Mouse (Mus musculus): ENCODE measurements around the gene Yipf1.
A peak's percentile ranks its signal among the peaks of the same experiment; 100 is the strongest.

Yipf1 gene

DNA sequence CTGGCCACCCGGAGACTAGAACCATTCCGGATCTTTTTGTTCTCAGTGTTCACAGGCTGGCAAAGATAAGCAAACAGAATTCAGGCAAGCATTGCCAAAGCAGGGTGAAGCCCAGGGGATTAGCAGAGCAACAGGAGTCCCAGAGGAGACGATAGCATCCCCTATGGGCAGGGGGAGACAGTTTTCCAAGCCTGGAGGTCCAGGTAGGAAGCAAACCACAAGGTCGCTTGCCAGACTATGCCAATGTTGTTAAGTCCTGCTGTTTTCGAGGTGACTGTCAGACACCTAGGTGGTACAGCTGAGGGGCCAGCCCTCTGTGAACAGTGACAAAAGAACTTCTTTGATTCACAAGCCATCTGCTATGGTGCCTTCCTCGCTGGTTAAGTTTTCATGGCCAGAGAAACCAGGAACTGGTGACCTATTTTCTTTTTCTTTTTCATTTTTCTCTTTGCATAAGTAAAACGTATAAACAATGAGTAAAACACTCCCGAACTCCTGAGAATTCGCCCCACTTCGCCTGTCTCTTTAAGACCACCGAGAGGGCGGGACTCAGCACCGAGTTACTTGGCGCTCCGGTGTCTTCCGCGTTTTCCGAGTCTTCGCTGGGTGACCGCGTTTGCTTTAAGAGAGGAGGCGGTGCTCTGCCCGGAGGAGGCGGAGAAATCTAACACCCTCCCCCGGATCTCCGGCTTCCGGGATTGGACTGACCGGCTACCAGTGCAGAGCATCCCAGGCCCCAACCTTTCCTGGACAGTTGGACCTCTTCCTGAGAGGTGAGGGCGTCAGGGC lies at the start of gene Yipf1:
TSS of gene Yipf1 (plus strand) at position 674 of the 789 bp plus-strand sequence.
- DNase-seq (ENCODE audit: low spot score in 2 of 2), result peak; percentile 89 to 92

DNA sequence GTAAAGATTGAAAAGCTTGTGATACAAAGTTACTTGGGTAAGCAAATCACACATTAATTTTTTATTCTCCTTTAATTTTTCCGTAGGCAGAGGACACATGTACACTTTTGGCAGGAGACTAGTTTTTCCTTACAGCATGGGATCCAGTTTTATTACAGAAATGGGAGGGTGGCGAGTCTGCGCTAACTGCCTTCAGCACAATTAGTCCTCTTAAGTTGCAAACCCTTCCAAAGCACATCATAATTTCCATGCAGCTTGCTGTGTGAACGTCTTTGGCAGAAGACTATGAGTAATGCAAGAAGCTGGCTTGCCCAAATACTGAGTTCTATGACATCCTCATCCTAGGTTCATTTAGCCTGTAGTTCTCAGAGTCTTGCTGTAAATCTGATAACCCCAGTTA lies 40.5 kb upstream of the Yipf1 start:
- no peak for DNase-seq (ENCODE audit: low spot score in 2 of 2)

DNA sequence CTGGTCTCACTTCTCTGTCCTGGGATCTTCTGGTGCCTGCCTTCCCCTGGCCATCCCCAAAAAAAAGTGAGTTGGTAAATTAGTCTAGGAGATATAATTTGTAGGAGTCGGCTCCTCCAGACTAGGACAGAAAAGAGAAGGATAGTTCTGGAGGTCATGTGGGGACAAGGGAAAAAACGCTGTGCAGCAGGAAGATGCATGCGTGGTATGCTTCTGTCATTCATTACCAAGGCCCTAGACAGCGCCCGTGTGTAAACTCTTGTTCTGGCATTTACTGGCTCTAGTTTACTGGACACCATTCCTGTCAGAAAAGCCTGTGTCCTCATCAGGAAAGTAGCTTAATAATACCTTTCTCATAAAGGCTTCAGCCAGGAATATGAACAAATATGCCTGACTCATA lies 39.7 kb upstream of the Yipf1 start:
- DNase-seq (ENCODE audit: low spot score in 2 of 2), result no peak

DNA sequence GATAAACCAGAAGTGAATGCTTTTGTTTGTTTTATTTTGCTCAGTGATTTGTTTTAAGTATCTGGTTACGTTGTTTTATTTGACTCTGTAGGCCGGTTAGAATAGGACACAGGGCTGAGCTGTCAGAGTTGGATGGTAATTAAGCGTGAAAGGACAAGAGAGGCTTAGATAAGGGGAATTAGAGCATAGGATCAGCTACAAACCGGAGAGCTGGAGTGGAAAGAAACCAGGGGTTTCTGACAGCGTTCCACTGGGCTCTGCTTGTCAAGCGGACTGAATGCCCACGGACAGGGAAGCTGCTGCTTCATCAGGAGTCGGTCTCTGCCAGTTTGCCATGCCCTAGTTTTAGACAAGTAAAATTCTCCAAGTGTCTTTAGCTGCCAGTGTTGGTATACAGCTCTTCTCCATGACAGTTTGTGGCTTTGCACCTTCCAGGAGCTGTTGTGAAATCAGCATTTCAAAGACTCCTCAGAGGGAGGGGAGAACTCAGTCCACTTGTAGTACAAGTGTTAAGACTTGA lies 35.9 kb upstream of the Yipf1 start:
- DNase-seq (ENCODE audit: low spot score in 2 of 2), result no peak

DNA sequence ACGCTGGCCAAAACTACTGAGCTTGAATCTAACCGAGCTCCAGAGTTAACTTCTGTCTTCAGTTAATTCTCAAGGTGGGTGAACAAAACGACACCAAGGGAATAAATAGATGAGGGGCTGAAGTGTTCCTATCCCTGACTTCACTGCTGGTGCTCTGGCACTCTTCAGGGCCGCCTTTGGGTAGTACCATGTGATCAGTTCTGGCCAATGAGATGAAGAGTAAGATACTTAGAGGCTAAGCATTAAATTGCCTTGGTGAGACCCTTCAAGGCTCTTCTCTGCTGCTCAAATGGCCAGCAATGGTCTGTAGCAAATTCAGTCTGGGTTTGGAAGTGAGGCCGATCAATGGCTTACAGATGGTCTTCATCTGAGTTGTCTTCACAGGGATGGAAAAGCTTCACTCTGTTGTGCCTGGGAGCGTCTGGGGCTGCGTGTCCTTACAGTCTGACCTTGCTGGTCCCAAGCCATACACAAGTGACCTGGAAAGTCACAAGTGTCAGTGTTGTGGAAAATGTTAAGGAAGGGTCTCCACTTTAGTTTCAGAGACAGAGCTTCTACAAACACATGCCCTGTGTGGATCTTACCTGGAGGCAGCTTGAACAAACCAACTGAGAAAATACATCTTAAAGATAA lies 33.2 kb upstream of the Yipf1 start:
- DNase-seq (ENCODE audit: low spot score in 2 of 2), result no peak

DNA sequence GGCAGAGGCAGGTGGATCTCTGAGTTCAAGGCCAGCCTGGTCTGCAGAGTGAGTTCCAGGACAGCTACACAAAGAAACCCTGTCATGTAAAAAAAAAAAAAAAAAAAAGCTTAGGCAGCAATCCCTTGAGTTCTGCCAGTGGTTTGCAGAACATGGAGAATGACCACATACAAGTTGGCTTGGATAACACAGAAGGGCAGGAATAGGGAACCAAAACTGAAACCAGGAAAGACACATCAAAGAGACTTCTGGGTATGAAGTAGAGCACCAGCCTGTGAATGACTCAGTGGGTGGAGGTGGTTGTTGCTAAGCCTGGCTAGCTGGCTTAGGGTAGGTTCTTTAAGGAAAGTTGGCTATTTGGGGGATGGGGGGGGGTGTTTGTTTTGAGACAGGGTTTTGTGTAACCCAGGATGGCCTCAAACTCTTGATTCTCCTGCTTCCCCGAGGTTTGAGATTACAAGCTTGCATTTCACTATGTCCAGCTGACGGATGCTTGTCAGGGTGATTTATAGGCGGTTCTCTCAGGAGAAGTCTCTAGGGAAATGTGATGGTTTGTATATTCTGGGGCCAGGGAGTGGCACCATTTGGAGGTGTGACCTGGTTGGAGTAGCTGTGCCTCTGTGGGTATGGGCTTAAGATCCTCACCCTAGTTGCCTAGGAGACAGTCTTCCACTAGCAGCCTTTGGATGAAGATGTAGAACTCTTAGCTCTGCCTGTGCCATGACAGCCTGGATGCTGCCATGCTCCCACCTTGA lies 28.5 kb upstream of the Yipf1 start:
- DNase-seq (ENCODE audit: low spot score in 2 of 2), result no peak

DNA sequence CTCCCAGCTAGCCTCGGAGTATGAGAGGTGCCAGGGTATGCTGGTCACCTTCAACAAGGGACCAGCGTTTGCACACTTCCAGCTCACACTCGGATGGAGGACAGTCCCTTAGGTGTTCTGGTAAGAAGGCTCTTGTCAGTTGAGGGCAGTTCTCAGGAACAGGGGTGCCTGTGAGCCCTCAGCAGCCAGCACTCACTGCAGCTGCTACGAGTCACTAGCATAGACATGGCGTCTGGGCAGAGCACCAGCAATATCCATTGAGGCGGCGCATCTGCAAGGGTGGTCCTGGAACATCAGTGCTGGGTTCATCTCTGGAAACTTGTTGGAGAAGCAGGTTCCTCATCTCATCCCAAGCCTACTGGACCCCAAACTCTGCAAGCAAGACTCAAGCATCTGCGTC lies 27.8 kb upstream of the Yipf1 start:
- no peak for DNase-seq (ENCODE audit: low spot score in 2 of 2)

DNA sequence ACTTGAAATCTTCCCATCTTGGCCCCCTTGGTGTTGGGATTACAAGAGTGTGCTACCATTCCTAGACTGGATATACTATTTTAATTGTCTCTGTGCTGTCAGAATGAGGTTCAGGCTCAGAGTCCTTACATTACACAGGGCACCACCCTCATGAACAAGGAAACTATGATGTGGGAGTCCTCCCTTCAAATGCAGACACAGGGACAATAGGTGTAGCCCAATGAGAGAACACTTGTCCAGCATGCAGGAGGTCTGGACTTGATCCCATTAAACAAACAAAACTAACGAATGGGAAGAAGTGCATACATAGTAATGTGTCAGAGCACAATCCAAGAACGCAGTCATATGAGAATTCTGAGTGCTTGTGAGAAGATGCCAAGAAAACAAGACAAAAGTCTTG lies 26.6 kb upstream of the Yipf1 start:
- no peak for DNase-seq (ENCODE audit: low spot score in 2 of 2)

DNA sequence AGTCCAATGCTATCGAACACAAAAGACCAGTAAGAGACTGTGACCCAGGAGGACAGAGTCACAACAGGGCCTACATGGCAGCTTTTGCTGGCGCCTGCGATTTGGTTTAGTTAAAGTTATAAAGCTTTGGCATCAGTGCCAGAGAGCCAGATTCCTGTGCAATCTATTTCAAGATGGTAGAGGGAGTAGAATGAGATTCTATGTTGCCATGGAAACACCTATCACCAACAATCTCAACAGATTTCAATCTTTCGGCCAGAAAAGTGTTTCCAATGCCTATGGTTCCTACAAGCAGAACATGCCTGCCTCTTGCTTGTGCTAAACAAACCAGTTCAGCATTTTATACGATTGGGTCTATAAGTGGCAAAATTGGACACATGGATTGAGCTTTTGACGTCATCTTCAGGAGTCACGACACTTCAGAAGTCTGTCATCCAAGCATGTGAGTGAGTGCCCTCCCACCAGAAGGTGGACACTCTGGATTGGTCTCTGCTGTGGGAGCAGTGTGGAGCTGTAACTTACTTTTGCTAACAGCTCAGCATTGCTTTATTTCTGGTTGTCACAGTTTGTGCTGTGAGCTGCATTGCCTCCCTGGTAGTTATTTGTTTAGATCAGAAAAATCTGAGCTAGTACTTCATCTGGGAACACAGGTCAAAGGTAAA lies 22.4 kb upstream of the Yipf1 start:
- no peak for DNase-seq (ENCODE audit: low spot score in 2 of 2)

DNA sequence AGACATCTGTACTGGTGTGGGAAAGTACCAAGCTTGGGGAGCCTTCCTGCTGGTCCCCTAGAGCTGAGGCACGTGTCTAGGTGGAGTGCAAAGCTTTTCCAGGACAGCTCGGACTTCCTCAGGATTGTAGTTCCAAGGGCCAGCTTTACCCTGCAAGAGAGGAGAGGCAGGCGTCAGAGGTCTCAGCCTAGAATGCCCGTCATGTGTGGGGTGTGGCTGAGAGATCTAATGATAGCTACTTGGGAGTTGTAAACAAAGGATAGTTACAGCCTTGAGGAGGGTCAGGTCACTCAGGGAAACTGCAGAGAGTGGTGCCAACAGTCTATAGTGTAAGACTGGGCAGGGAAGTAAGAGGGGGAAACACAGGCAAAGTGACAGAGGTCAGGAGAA lies 21.9 kb upstream of the Yipf1 start:
- DNase-seq (ENCODE audit: low spot score in 2 of 2), result no peak

DNA sequence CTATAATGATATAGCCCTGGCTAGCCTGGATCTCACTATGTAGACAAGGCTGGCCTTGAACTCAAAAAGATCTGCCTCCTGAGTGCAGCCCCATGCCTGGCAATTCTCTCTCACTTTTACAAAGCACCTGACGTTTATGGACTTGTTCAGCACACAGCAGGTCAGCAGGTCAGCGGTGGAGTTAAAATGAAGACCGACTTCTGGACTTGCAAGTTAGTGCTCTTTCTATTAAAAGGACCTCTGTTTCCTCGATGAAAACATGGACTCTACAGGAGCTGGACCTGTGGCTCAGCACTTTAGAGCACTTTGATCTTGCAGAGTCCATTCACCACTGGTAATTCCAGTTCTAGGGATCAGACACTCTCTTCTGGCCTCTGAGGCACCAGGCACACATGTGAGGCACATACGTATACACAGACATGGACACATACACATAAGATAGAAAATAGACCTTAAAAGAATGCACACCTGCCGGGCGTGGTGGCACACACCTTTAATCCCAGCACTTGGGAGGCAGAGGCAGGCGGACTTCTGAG lies 16.0 kb upstream of the Yipf1 start:
- no peak for DNase-seq (ENCODE audit: low spot score in 2 of 2)

DNA sequence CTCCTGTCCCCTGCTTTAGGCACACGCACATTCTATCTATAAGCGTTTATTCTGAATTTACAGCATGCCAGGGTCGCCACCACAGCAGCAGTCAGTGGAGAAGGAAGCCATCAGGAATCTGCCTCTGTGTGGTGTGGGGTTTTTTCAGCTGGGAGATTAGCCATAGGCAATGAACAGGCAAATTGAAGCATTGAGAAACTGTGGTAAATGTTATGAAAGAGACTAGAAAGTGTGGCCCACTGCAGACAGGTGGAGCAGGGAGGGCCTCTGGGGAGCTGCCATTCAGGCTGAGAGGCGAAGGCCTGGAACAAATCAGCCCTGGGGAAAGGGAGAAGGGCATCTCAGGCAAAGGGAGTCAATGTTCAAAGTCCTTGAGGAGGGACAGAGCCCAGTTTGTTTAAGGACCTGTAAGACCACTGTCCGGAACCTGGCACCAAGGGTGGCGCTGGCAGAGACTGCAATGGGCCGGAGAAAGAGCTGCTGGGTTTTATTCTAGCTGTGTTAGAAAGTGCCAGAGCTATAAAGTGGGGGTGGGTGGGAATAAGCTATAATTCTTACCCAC lies 14.3 kb upstream of the Yipf1 start:
- no peak for DNase-seq (ENCODE audit: low spot score in 2 of 2)

DNA sequence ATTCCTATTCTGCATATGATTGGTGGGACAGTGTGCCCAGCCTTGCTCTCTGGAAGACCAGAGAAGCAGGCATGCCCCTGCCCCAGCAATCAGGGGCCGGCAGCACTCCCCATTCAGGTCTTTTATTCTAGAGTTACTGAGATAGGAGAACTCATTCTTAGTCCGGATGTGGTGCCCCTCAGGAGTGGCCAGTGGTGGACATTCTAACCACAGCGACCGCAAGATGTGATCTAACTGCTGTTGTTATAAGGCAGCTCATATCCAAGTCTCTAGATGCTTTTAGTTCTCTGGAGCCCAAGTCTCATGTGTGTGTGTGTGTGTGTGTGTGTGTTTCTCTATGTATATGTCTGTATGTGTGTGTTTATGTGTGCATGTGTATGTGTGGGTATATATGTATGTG lies 13.8 kb upstream of the Yipf1 start:
- no peak for DNase-seq (ENCODE audit: low spot score in 2 of 2)

DNA sequence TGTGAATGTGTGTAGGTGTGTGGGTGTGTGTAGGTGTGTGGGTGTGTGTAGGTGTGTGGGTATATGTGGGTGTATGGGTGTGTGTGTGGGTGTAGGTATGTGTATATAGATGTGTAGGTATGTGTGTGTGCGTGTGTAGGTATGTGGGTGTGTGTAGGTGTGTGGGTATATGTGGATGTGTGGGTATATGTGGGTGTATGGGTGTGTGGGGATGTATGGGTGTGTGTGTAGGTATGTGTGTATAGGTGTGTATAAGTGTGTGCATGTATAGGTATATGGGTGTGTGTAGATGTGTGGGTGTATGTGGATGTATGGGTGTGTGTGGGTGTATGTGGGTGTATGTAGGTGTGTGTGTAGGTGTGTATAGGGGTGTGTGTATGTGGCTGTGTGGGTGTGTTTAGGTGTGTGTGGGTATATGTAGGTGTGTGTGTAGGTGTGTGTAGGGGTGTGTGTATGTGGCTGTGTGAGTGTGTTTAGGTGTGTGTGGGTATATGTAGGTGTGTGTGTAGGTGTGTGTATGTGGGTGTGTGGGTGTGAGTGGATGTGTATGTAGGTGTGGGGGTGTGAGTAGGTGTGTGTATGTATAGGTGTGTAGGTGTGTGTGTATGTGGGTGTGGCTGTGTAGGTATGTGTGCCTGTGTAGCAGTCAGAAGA lies 13.1 kb upstream of the Yipf1 start:
- no peak for DNase-seq (ENCODE audit: low spot score in 2 of 2)

DNA sequence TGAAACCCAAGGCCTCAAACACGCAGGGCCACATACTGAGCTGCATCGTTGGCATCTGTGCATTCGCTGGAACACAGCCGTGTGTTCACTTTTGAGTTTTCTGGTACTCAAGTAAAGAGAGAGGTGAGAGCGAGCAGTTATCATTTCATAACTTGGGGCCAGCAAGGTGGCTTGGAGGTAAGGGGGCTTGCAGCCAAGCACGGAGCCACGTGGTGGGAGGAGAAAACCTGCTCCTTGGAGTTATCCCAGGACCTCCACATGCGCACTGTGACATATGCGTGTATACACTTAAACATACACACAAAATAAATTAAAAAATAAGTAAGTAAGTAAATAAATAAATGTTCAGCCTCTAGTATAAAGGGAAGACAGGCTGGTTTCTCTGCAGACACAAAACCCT lies 11.9 kb upstream of the Yipf1 start:
- DNase-seq (ENCODE audit: low spot score in 2 of 2), result no peak

DNA sequence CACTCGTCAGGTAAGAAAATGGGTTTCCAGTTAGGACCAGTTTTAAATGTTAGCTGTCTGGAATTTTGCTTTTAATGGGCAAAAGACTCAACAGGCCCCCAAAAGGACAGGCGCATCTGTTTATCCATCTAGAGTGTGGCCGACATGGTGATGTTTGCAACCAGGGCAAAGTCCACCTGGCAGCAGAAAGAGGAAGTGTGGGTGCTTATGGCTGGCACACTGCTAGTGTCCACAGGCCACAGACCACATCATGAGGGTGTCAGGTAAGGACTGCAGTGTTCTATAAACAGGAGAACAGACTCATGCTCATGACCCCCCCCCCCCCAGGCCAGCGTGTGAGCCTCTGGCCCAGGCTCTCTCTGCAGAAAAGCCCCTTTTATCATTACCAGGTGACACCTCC lies 11.3 kb upstream of the Yipf1 start:
- no peak for DNase-seq (ENCODE audit: low spot score in 2 of 2)

DNA sequence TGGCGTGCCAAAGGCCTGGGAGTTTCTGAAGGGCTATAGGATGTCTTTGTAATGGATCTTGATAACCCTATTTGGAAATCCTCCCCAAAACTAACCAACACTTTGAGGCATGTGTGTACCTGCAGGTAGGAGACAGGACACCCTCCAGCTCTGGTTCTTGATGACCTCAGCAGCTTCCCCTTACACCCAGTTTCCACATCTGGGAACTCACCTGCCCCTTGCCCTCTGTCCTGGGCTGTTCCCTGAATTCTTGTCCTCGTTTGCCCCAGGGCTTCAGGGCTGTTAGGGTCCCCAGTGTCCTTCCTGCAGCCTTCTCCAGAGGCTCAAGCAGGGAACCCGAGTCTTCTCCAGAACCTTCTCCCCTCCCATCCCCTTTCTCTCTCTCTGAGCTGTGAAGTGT lies 10.6 kb upstream of the Yipf1 start:
- DNase-seq (ENCODE audit: low spot score in 2 of 2), result no peak

DNA sequence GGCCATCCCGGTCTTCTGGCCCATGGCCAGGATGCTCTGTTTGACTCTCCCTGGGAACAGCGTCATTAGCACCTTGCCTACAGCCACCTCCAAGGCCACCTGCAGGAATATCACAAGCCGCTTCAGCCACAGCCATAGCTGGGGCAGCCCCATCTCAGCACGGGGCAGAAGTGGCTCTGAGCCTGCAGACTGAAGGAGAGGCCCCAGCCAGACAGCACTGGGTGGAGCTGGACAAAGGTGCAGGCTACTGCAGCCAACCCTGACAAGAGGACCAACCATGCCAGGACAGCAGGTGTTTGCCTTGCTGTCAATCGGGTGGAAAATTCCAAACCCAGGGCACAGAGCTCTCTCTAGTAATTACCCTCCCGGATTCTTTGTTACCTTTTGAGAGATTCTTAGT lies 7.2 kb upstream of the Yipf1 start, which contains the start of gene Dio1:
TSS of gene Dio1 (minus strand) at position 204 of the 400 bp plus-strand sequence.
- no peak for DNase-seq (ENCODE audit: low spot score in 2 of 2)

DNA sequence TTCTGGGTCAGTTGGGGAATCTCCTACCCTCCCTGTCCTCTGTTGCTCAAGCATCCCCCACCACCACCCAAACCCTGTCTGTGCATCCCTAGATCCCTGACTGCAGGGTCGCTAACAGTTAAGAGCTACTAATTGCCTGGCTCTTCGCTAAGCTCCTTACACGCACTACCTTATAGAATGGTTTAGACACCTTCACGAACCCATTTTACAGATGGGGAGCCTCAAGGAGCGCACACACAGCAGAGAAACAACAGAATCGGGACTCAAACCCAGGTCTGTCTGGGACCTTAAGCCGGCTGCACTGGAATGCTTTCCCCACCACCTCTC lies 279 bp downstream of the Yipf1 start:
- DNase-seq (ENCODE audit: low spot score in 2 of 2), result no peak

DNA sequence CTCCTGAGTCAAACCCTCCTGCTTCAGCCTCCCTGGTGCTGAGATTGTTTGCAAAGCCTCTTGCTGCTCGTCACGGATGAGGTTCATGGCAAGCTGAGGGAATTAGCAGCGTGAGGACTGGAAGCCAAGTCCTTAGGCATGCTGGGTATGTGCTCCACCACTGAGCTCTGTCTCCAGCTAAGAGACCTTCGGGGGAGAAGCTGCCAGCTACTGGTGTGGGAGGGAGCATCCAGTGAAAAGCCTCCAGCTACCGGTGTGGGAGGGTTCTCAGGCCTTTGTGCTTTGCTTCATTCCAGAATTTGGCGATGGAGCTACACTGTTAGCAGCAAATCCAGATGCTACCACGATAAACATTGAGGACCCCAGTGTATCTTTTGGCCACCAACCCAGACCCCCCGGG lies 4.5 kb downstream of the Yipf1 start:
- no peak for DNase-seq (ENCODE audit: low spot score in 2 of 2)

DNA sequence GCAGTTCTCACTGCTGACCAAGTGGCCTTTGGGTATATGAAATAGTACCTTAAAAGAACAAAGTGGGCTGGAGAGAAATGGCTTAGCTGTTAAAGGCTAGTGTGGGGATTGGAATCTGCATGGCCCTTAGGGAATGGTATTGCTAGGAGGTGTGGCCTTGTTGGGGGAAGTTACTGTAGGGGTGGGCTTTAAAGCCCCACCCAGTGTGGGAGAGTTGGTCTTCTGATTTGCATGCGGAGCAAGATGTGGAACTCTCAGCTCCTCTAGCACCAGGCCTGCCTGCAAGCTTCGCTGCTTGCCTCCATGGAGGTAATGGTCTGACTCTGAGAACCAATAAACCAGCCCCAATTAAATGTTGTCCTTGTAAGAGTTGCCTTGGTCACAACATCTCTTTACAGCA lies 6.9 kb downstream of the Yipf1 start:
- DNase-seq (ENCODE audit: low spot score in 2 of 2), result no peak
